Mouse (Mus musculus) heart, embryonic 15.5 days (tissue): ENCODE results near the gene Ano2. TPM values are rescaled to one million over a fixed set of nuclear protein-coding genes. Genes with fewer than 3 reads are reported as not detected.

Experiments used
- ATAC-seq: fragments of 200-750 bp; cut with Nextera tagmentation; replicated peaks from 2 replicates; pipeline ENCODE4 v1.8.0; 2017; ENCODE audit warnings: low read depth, moderate TSS enrichment; ENCODE audit not compliant: insufficient number of reproducible peaks, insufficient read depth, low FRiP score
- H3K27ac ChIP-seq: fragments of 300-500 bp; sonication (generic); 2 replicates; pipeline ENCODE4 v1.5.1; 2015; ENCODE audit warnings: mild to moderate bottlenecking, inconsistent platforms
- H3K27me3 ChIP-seq: fragments of 300-500 bp; sonication (generic); 2 replicates; pipeline ENCODE4 v1.6.1; 2015; ENCODE audit warnings: inconsistent platforms
- H3K36me3 ChIP-seq: fragments of 300-500 bp; sonication (generic); 2 replicates; pipeline ENCODE4 v1.6.1; 2015; ENCODE audit warnings: mild to moderate bottlenecking, inconsistent platforms
- H3K4me1 ChIP-seq: fragments of 300-500 bp; sonication (generic); replicated peaks from 2 replicates; pipeline ENCODE4 v1.6.1; 2015; ENCODE audit warnings: inconsistent platforms
- H3K4me2 ChIP-seq: fragments of 300-500 bp; sonication (generic); 2 replicates; pipeline ENCODE4 v1.6.1; 2015; ENCODE audit warnings: inconsistent platforms, mild to moderate bottlenecking, moderate library complexity
- H3K4me3 ChIP-seq: fragments of 300-500 bp; sonication (generic); 2 replicates; pipeline ENCODE4 v1.5.1; 2015; ENCODE audit warnings: mild to moderate bottlenecking, inconsistent platforms
- H3K9ac ChIP-seq: fragments of 300-500 bp; sonication (generic); 2 replicates; pipeline ENCODE4 v1.6.1; 2015; ENCODE audit warnings: mild to moderate bottlenecking, inconsistent platforms
- H3K9me3 ChIP-seq: fragments of 300-500 bp; sonication (generic); replicated peaks from 2 replicates; pipeline ENCODE4 v1.6.1; 2016; ENCODE audit warnings: inconsistent platforms
- WGBS: fragments of 180-500 bp; shearing (Covaris S2); methylation state at CpG from one replicate; pipeline ENCODE4 v1.1.7; 2015; ENCODE audit warnings: mixed read lengths; 5-methylcytosine and 5-hydroxymethylcytosine counted together
- polyA plus RNA-seq: library from polyadenylated mRNA; unstranded; fragments of >200 nt; fragmentation: Nextera tagmentation; extraction: Ambion mirVana; gene quantifications from 2 replicates; pipeline ENCODE4 v1.2.1, GENCODE M21; 2015

Gene Ano2
- polyA plus RNA-seq, 1 experiment from 2014 or later = 0.06 TPM

DNA sequence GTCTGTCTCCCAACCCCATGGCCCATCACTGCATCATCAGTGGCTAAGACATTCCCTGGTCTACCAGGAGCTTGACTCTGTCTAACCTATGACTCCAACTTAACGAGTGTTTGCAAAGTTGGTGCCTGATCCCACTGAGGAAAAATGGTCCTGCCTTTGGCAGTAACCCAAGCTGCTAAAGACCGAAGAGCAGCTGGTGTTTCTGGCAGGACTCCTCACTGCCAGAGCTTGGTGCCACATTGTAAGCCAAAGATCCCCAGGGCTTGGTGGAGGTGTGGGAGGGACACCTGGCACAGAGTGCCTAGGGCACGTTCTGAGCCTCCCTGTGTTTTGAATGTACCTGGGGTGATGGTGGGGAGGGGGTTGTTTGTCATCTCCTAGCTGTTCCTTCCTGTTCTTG lies 232.5 kb downstream of the Ano2 start:
- Histone ChIP-seq H3K27ac (no peak overlapping the region), H3K4me2 (no peak overlapping the region), H3K9me3 (no peaks in the 10 kb centered on the region), H3K36me3 (no peaks in the 10 kb centered on the region), H3K9ac (no peak overlapping the region), H3K4me3 (no peak overlapping the region), H3K4me1 (no peaks in the 10 kb centered on the region), H3K27me3 (no peaks in the 10 kb centered on the region)
- whole genome bisulfite sequencing = 64% methylated on average over 3 of the region's 3 CpGs
- no peak for ATAC-seq

GRCm38 (mm10) chr6:125924979-125925378 lies 234.8 kb downstream of the Ano2 start:
- WGBS = 63% methylated on average over 2 of the region's 2 CpGs
- no peaks in the 10 kb centered on the region for H3K27me3 ChIP-seq
- no peak overlapping the region for H3K27ac ChIP-seq
- H3K9ac ChIP-seq = no peak overlapping the region
- no peak for ATAC-seq
- no peaks in the 10 kb centered on the region for H3K9me3 ChIP-seq
- no peak overlapping the region for H3K4me2 ChIP-seq
- no peaks in the 10 kb centered on the region for H3K36me3 ChIP-seq
- no peak overlapping the region for H3K4me3 ChIP-seq
- no peaks in the 10 kb centered on the region for H3K4me1 ChIP-seq

DNA sequence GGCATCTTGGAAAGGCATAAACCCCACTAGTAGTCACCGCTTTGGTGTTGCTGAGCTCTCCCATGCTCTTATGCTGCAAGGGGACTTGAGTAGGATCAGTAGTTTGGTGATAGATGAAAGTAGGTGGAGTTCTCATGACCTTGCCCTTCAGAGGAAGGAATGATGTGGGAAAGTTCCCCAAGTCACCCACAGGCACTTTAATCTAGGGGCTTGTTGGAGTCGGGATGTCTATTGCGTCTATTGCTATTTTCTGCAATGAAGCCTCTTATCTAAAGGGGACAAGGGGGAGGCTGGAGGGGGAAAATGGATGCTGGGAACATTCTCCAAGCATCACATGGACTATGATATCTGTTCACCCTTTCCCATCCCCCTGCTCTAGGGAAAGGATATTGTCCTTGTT lies 235.6 kb downstream of the Ano2 start:
- H3K27me3 ChIP-seq = no peaks in the 10 kb centered on the region
- no peaks in the 10 kb centered on the region for H3K4me1 ChIP-seq
- ATAC-seq = no peak
- no peak overlapping the region for H3K4me2 ChIP-seq
- H3K9me3 ChIP-seq = no peaks in the 10 kb centered on the region
- no peaks in the 10 kb centered on the region for H3K36me3 ChIP-seq
- H3K9ac ChIP-seq = no peak overlapping the region
- no peak overlapping the region for H3K4me3 ChIP-seq
- no peak overlapping the region for H3K27ac ChIP-seq
- WGBS = 68% methylated on average over 3 of the region's 3 CpGs

DNA sequence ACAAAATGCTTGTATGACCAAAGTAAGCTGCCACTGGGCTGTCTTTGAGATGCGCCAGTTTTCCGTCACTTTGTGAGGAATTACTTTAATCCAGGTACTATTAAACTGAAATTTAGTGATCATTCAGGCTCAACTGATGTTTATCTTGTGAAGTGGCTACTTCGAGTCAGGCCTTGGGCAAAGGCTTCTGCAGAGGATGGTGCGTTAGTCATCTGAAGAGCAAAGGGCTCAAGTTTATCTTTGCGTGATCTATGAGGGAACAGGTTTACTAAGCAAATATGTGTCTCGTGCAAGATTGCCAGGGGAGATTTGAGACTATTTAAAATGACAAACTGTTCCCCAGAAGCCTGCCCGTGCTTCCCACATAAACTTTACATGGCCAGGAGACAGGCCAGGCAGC lies 241.7 kb downstream of the Ano2 start:
- ATAC-seq = no peak

DNA sequence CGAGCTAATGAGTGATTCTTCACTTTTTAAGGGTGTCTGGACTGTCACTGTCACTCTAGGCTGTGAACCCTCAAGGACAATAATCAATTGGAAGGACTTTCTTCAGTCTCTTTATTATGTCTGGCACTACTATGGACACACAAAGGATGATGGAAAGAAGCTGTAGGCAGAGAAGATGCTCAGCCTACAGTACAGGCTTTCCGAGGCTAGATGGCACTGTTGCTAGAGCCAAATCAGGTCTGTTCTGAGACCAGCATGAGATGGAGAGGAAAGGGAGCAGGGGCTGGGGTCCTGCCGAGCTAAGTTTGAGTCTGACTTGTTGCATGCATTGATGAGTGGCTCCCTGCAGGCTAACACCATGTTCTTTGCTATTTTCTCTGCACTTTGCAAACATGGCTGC lies 264.7 kb downstream of the Ano2 start:
- Histone ChIP-seq H3K27me3 (no peaks in the 10 kb centered on the region), H3K27ac (no peak overlapping the region), H3K4me3 (no peak overlapping the region), H3K4me2 (no peak overlapping the region), H3K36me3 (no peaks in the 10 kb centered on the region), H3K9ac (no peak overlapping the region), H3K4me1 (no peaks in the 10 kb centered on the region), H3K9me3 (no peaks in the 10 kb centered on the region)
- ATAC-seq = no peak
- 23% methylated on average over 3 of the region's 3 CpGs for WGBS

More for the DNA sequence above, 241.7 kb downstream of the Ano2 start:
- H3K4me3 ChIP-seq = no peak overlapping the region
- H3K9ac ChIP-seq = no peak overlapping the region
- H3K36me3 ChIP-seq = no peaks in the 10 kb centered on the region
- no peaks in the 10 kb centered on the region for H3K27me3 ChIP-seq
- WGBS = 71% methylated on average over 7 of the region's 7 CpGs
- H3K4me2 ChIP-seq = no peak overlapping the region
- H3K9me3 ChIP-seq = no peaks in the 10 kb centered on the region
- H3K4me1 ChIP-seq = no peaks in the 10 kb centered on the region
- no peak overlapping the region for H3K27ac ChIP-seq

GRCm38 (mm10) chr6:125973551-125973950 lies 283.3 kb downstream of the Ano2 start:
- Histone ChIP-seq H3K4me1 (no peaks in the 10 kb centered on the region), H3K9ac (no peak overlapping the region), H3K36me3 (no peaks in the 10 kb centered on the region), H3K4me2 (no peak overlapping the region), H3K9me3 (no peaks in the 10 kb centered on the region), H3K27me3 (no peaks in the 10 kb centered on the region; the same call in 1 of the 2 replicates), H3K27ac (no peak overlapping the region), H3K4me3 (no peak overlapping the region)
- no peak for ATAC-seq

DNA sequence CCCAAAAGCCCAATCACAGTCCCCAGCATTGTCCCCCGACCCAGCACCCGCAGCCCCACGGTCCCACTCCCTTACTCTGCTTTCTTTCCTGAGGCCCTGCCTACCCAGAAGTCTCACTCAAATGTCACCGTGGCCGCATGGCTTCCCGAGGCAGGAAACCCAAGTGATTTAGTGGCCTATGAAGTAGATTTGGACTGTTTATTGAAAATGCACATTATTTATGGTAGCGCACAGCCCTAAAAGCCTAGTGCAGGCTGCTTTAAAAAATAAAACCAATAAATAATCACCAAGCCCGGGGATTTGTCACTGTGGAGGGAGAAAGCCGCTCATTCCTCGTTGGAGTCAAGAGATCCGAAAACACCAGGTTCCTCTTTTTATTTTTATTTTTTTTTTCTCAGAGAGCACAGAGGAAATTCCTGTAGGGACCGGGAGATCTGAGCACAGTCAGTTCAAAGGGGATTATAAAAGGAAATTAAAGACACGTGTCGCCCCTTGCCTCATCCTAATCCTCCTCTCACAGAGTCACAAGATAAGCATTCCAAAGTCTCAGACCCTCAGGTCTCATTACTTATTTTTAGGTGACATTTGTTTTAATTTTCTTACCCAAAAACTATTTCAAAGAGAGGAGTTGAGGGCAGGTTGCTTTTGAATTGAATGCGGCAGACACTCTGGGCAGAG lies 285.7 kb downstream of the Ano2 start:
- H3K9me3 ChIP-seq = no peaks in the 10 kb centered on the region
- H3K36me3 ChIP-seq = no peaks in the 10 kb centered on the region
- H3K27ac ChIP-seq = no peak overlapping the region
- H3K4me3 ChIP-seq = no peak overlapping the region
- no peak for ATAC-seq
- no peak overlapping the region for H3K4me2 ChIP-seq
- WGBS = 57% methylated on average over 15 of the region's 15 CpGs
- no peaks in the 10 kb centered on the region; the same call in 1 of the 2 replicates for H3K27me3 ChIP-seq
- no peaks in the 10 kb centered on the region for H3K4me1 ChIP-seq
- no peak overlapping the region for H3K9ac ChIP-seq

- WGBS = 88% methylated on average over 5 of the region's 5 CpGs
These were observed 289.4 kb downstream of the Ano2 start for GRCm38 (mm10) chr6:125979601-125980000.

GRCm38 (mm10) chr6:125984050-125984449 lies 293.8 kb downstream of the Ano2 start:
- H3K4me3 ChIP-seq = no peak overlapping the region
- H3K9me3 ChIP-seq = no peaks in the 10 kb centered on the region
- ATAC-seq = no peak
- H3K4me2 ChIP-seq = no peak overlapping the region
- H3K27me3 ChIP-seq = no peaks in the 10 kb centered on the region
- no peak overlapping the region for H3K27ac ChIP-seq
- 50% methylated on average over 4 of the region's 4 CpGs for WGBS
- no peaks in the 10 kb centered on the region for H3K36me3 ChIP-seq
- H3K4me1 ChIP-seq = no peaks in the 10 kb centered on the region
- H3K9ac ChIP-seq = no peak overlapping the region

More at GRCm38 (mm10) chr6:125979601-125980000, 289.4 kb downstream of the Ano2 start:
- Histone ChIP-seq H3K9ac (no peak overlapping the region), H3K27ac (no peak overlapping the region), H3K4me3 (no peak overlapping the region), H3K4me2 (no peak overlapping the region), H3K27me3 (no peaks in the 10 kb centered on the region; the same call in 1 of the 2 replicates), H3K36me3 (no peaks in the 10 kb centered on the region), H3K4me1 (no peaks in the 10 kb centered on the region), H3K9me3 (no peaks in the 10 kb centered on the region)
- ATAC-seq = no peak

- WGBS = 36% methylated on average over 6 of the region's 6 CpGs
- no peak for ATAC-seq
- no peaks in the 10 kb centered on the region for H3K4me1 ChIP-seq
These were observed 302.5 kb downstream of the Ano2 start for GRCm38 (mm10) chr6:125992731-125993130.

GRCm38 (mm10) chr6:126001797-126002196 lies 311.6 kb downstream of the Ano2 start:
- ATAC-seq = no peak
- Histone ChIP-seq H3K9me3 (no peaks in the 10 kb centered on the region), H3K36me3 (no peaks in the 10 kb centered on the region), H3K4me3 (no peak overlapping the region), H3K27ac (no peak overlapping the region), H3K4me2 (no peak overlapping the region), H3K4me1 (peaks cover 10% of the 10 kb centered on the region), H3K27me3 (no peaks in the 10 kb centered on the region), H3K9ac (no peak overlapping the region)
- WGBS = 23% methylated on average over 2 of the region's 2 CpGs

More at GRCm38 (mm10) chr6:125992731-125993130, 302.5 kb downstream of the Ano2 start:
- Histone ChIP-seq H3K27me3 (no peaks in the 10 kb centered on the region), H3K36me3 (no peaks in the 10 kb centered on the region), H3K4me3 (no peak overlapping the region), H3K9ac (no peak overlapping the region), H3K9me3 (no peaks in the 10 kb centered on the region), H3K27ac (no peak overlapping the region), H3K4me2 (no peak overlapping the region)
